Mouse (Mus musculus) heart, embryonic 12.5 days (tissue): ENCODE measurements around the gene Zbtb43. TPM values are rescaled to one million over a fixed set of nuclear protein-coding genes. Genes with fewer than 3 reads are reported as not detected.

ENCODE experiments used
- ATAC-seq: fragments of 200-750 bp; cut with Nextera tagmentation; 2 replicates; pipeline ENCODE4 v1.8.0; 2017; ENCODE audit warnings: moderate TSS enrichment, moderate library complexity; ENCODE audit not compliant: insufficient number of reproducible peaks, low FRiP score
- H3K27ac ChIP-seq: fragments of 300-500 bp; sonication (generic); 2 replicates; pipeline ENCODE4 v1.5.1; 2016; ENCODE audit warnings: mild to moderate bottlenecking, moderate library complexity; ENCODE audit not compliant: poor library complexity, severe bottlenecking
- H3K27me3 ChIP-seq: fragments of 300-500 bp; sonication (generic); replicated peaks from 2 replicates; pipeline ENCODE4 v1.6.1; 2016; ENCODE audit warnings: mild to moderate bottlenecking, moderate library complexity
- H3K36me3 ChIP-seq: fragments of 300-500 bp; sonication (generic); 2 replicates; pipeline ENCODE4 v1.6.1; 2016; ENCODE audit warnings: mild to moderate bottlenecking, moderate library complexity
- H3K4me1 ChIP-seq: fragments of 300-500 bp; sonication (generic); replicated peaks from 2 replicates; pipeline ENCODE4 v1.6.1; 2016; ENCODE audit warnings: mild to moderate bottlenecking
- H3K4me2 ChIP-seq: fragments of 300-500 bp; sonication (generic); 2 replicates; pipeline ENCODE4 v1.6.1; 2016; ENCODE audit warnings: mild to moderate bottlenecking, moderate library complexity
- H3K4me3 ChIP-seq: fragments of 300-500 bp; sonication (generic); 2 replicates; pipeline ENCODE4 v1.5.1; 2016; ENCODE audit warnings: mild to moderate bottlenecking
- H3K9ac ChIP-seq: fragments of 300-500 bp; sonication (generic); 2 replicates; pipeline ENCODE4 v1.6.1; 2016; ENCODE audit warnings: mild to moderate bottlenecking, moderate library complexity
- H3K9me3 ChIP-seq: fragments of 300-500 bp; sonication (generic); replicated peaks from 2 replicates; pipeline ENCODE4 v1.6.1; 2016; ENCODE audit warnings: mild to moderate bottlenecking, moderate library complexity
- WGBS: fragments of 180-500 bp; shearing (Covaris S2); methylation state at CpG from one replicate; pipeline ENCODE4 v1.1.7; 2016; 5-methylcytosine and 5-hydroxymethylcytosine counted together
- polyA plus RNA-seq: library from polyadenylated mRNA; unstranded; fragments of >200 nt; fragmentation: Nextera tagmentation; extraction: Ambion mirVana; gene quantifications from 2 replicates; pipeline ENCODE4 v1.2.1, GENCODE M21; 2016

Gene Zbtb43
- polyA plus RNA-seq = 13.6 and 14.8 TPM in 2 replicates

DNA sequence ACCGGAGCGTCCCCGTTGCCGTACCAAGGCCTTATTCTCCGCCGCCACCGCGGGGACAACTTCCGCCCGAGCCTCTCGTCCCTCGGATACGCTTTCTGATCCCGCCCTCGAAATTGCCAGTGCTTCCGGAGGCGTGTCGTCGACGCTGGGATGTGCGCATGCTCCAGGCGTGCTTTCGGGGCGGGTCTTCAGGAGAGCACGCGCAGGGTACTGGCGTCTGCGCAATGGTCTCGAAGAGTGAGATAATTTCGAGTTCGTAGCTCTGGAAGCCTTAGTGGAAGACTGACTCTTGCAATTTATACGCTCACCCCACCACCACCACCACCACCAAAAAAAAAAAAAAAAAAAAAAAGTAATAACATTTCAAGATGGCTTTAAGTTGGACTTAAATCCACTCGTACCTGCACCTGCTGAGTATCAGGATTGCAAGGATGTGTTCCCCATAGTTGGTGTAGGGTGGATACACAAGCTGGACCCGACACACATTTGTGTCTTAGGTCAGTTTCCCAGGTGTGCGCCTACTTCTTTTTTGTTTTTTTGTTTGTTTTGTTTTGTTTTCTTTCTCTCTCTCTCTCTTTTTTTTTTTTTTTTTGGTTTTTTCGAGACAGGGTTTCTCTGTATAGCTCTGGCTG is at the start of gene Zbtb43:
Gene Zbtb43 (minus strand): TSS at position 94 of the 632 bp plus-strand sequence.
- peaks cover 21% of the 10 kb centered on the region for H3K4me1 ChIP-seq
- peak within 1 kb of the TSS; percentile 100 for H3K4me3 ChIP-seq
- H3K9me3 ChIP-seq = no peaks in the 10 kb centered on the region; the same call in 1 of the 2 replicates
- peaks cover 8% of the 10 kb centered on the region for H3K36me3 ChIP-seq
- peak within 1 kb of the TSS; percentile 89 for H3K4me2 ChIP-seq
- 0 out of 2 replicates have a peak, but pooled peaks cover 9% of the 10 kb centered on the region for H3K27me3 ChIP-seq
- H3K9ac ChIP-seq = peak within 1 kb of the TSS; percentile 99
- peak within 1 kb of the TSS; percentile 73; the same call in 1 of the 2 replicates for H3K27ac ChIP-seq
- ATAC-seq = peak; percentile 94
- WGBS = 5% methylated on average over 36 of the region's 36 CpGs

DNA sequence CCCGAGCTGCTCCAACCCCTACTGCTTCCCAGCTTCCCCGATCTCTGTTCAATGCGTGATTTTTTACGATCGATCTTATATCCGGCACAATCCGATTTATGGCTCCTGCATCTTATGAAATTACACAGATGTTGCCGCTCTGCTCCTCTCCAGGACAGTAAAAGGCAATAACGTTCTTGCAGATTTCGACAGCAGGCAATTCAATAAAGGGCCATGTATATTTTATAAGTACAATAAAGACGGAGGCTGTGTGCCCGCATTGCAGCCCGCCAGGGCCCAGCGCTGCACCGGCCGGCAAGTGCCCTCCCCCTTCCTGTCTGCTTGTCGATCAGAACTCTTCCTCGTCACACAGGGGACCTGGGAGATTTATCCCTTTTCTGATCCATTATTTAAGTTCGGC is 47.5 kb upstream of the Zbtb43 start:
- Histone ChIP-seq H3K4me1 (no peaks in the 10 kb centered on the region), H3K36me3 (no peaks in the 10 kb centered on the region), H3K9ac (no peak overlapping the region), H3K9me3 (0 out of 2 replicates have a peak, but pooled peaks cover 6% of the 10 kb centered on the region), H3K27ac (no peak overlapping the region), H3K4me3 (no peak overlapping the region), H3K4me2 (no peak overlapping the region), H3K27me3 (peaks cover 15% of the 10 kb centered on the region; the same call in 1 of the 2 replicates)
- 70% methylated on average over 19 of the region's 19 CpGs for WGBS
- ATAC-seq = no peak

DNA sequence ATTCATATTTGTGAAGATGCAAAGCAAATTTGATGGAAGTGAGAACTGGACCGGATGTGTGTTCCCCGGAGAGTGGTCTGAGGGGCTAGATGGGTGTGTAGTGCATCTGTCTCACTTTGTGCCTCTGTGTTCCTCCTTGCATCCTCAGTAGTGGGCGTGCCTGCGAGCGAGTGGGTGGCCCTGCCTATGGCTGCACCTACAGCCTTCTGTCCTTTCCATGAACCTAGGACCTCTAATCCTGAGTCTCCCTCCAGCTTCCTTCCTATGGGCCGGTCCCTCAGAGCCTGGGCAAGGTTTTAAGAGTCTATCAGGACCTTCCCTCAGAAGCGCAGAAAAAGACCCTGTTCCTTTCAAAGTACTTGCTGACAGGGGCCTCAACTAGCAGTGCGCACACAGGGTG is 47.1 kb upstream of the Zbtb43 start:
- WGBS = 72% methylated on average over 8 of the region's 8 CpGs
- H3K9me3 ChIP-seq = 0 out of 2 replicates have a peak, but pooled peaks cover 9% of the 10 kb centered on the region

DNA sequence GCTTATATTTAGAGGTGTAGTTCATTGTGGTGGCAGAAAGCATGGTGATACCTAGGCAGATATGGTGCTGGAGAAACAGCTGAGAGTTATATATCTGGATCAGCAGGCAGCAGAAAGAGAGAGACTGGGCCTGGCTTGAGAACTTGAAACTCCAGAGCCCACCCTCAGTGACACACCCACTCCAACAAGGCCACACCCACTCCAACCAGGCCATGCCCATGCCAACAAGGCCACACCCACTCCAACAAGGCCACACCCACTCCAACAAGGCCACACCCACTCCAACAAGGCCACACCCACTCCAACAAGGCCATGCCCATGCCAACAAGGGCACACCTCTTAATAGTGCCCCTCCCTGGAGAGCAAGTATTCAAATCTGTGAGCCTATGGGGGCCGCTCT is 42.4 kb upstream of the Zbtb43 start:
- H3K4me1 ChIP-seq = no peaks in the 10 kb centered on the region
- ATAC-seq = no peak
- 0 out of 2 replicates have a peak, but pooled peaks cover 4% of the 10 kb centered on the region for H3K9me3 ChIP-seq
- H3K36me3 ChIP-seq = no peaks in the 10 kb centered on the region
- no peak overlapping the region for H3K27ac ChIP-seq
- no peak overlapping the region for H3K4me3 ChIP-seq
- WGBS = 97% methylated on average over 1 of the region's 1 CpGs
- H3K4me2 ChIP-seq = no peak overlapping the region
- no peak overlapping the region for H3K9ac ChIP-seq
- H3K27me3 ChIP-seq = peaks cover 5% of the 10 kb centered on the region; the same call in 1 of the 2 replicates

More for the DNA sequence above, 47.1 kb upstream of the Zbtb43 start:
- no peaks in the 10 kb centered on the region for H3K4me1 ChIP-seq
- H3K27ac ChIP-seq = no peak overlapping the region
- H3K4me2 ChIP-seq = no peak overlapping the region
- no peak for ATAC-seq
- H3K9ac ChIP-seq = no peak overlapping the region
- H3K27me3 ChIP-seq = peaks cover 15% of the 10 kb centered on the region; the same call in 1 of the 2 replicates
- no peaks in the 10 kb centered on the region for H3K36me3 ChIP-seq
- no peak overlapping the region for H3K4me3 ChIP-seq

GRCm38 (mm10) chr2:33502602-33503001 is 34.2 kb upstream of the Zbtb43 start:
- Histone ChIP-seq H3K9ac (no peak overlapping the region), H3K36me3 (no peaks in the 10 kb centered on the region), H3K4me2 (no peak overlapping the region), H3K27ac (no peak overlapping the region), H3K4me3 (no peak overlapping the region), H3K4me1 (no peaks in the 10 kb centered on the region), H3K27me3 (0 out of 2 replicates have a peak, but pooled peaks cover 3% of the 10 kb centered on the region), H3K9me3 (peaks cover 9% of the 10 kb centered on the region; the same call in 1 of the 2 replicates)
- ATAC-seq = no peak
- 42% methylated on average over 2 of the region's 2 CpGs for WGBS

GRCm38 (mm10) chr2:33498280-33498679 is 29.9 kb upstream of the Zbtb43 start:
- Histone ChIP-seq H3K4me1 (no peaks in the 10 kb centered on the region), H3K36me3 (no peaks in the 10 kb centered on the region), H3K27me3 (no peaks in the 10 kb centered on the region), H3K9ac (no peak overlapping the region), H3K4me2 (no peak overlapping the region), H3K9me3 (peaks cover 13% of the 10 kb centered on the region; the same call in 1 of the 2 replicates), H3K4me3 (no peak overlapping the region), H3K27ac (no peak overlapping the region)
- ATAC-seq = no peak
- WGBS = 60% methylated on average over 4 of the region's 4 CpGs

DNA sequence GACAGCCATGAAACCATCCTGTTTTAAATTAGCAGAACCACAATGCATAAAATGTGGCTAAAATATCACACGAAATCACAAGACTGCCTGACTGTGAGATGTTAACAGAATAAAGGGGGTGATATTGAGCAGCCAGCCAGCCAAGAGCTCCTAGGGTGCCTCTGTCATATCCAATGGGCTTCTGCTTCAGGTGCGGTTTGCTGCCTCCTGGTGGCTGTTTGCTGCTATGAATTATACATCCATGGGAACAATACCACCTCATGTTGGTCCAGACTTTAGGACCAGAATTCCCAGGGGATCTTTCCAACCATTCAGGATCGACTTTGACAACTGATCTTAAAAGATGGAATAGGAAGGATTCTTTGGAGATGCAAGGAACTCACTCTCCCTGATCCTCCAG is 27.3 kb upstream of the Zbtb43 start:
- Histone ChIP-seq H3K9ac (no peak overlapping the region), H3K9me3 (peaks cover 13% of the 10 kb centered on the region; the same call in 1 of the 2 replicates), H3K4me1 (no peaks in the 10 kb centered on the region), H3K36me3 (no peaks in the 10 kb centered on the region), H3K4me2 (no peak overlapping the region), H3K27ac (no peak overlapping the region), H3K4me3 (no peak overlapping the region), H3K27me3 (peaks cover 6% of the 10 kb centered on the region; the same call in 1 of the 2 replicates)
- 31% methylated on average over 3 of the region's 3 CpGs for WGBS
- ATAC-seq = no peak

- no peak for ATAC-seq
- 0 out of 2 replicates have a peak, but pooled peaks cover 3% of the 10 kb centered on the region for H3K9me3 ChIP-seq
- no peak overlapping the region for H3K4me3 ChIP-seq
- H3K9ac ChIP-seq = no peak overlapping the region
- H3K4me2 ChIP-seq = no peak overlapping the region
- no peak overlapping the region for H3K27ac ChIP-seq
- WGBS = 83% methylated on average over 3 of the region's 3 CpGs
- H3K36me3 ChIP-seq = no peaks in the 10 kb centered on the region
- no peaks in the 10 kb centered on the region for H3K4me1 ChIP-seq
- H3K27me3 ChIP-seq = peaks cover 21% of the 10 kb centered on the region
Measured at GRCm38 (mm10) chr2:33492041-33492440, 23.7 kb upstream of the Zbtb43 start.

GRCm38 (mm10) chr2:33489565-33489964 is 21.2 kb upstream of the Zbtb43 start:
- peaks cover 33% of the 10 kb centered on the region for H3K27me3 ChIP-seq

DNA sequence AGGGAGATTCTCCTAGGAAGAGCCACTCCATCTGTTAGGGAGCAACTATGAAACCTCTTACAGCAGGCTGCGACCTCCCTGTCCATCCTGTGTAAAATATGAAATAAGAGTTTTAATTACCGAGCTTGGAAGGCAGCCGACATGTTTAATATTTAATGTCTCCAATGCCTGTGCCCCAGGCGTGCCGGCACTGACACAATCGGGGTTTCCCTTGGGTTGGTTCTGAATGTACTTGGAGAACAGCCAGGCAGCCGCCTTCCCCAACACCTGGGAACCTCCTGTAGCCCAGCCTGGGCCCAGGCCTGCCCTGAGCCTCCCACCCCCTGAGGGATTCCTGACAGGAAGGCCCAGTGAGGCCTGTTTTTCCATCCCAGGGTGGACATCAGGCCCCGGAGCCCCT is 19.0 kb upstream of the Zbtb43 start:
- Histone ChIP-seq H3K9ac (no peak overlapping the region), H3K27ac (no peak overlapping the region)
- WGBS = 77% methylated on average over 8 of the region's 8 CpGs

More at GRCm38 (mm10) chr2:33489565-33489964, 21.2 kb upstream of the Zbtb43 start:
- no peak overlapping the region for H3K27ac ChIP-seq
- 59% methylated on average over 10 of the region's 10 CpGs for WGBS
- no peak overlapping the region for H3K4me3 ChIP-seq
- H3K4me1 ChIP-seq = no peaks in the 10 kb centered on the region
- H3K36me3 ChIP-seq = no peaks in the 10 kb centered on the region
- ATAC-seq = no peak
- H3K9me3 ChIP-seq = no peaks in the 10 kb centered on the region
- H3K9ac ChIP-seq = no peak overlapping the region
- H3K4me2 ChIP-seq = no peak overlapping the region

DNA sequence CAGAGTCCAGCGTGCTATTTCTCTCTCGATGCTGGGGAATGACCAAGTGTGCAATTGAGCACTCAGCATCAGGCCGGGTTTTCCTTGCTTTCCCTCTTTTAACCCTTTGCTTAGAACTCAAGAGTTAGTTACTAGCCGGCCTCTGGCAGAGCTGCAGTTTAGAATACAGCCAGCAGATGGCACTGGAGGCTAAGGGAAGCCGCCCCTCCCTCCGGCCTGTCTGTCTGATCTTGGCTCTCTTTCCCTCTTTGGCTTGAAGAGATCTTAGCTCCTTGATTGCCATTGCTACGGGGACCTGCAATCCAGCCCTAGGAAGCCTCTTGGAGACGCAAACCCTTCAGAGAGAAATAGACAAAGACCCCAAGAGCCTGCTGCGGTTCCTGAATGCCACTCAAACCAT is 18.5 kb upstream of the Zbtb43 start:
- Histone ChIP-seq H3K27me3 (peaks cover 33% of the 10 kb centered on the region), H3K4me3 (no peak overlapping the region), H3K9me3 (no peaks in the 10 kb centered on the region), H3K27ac (no peak overlapping the region), H3K9ac (no peak overlapping the region), H3K4me1 (no peaks in the 10 kb centered on the region), H3K4me2 (no peak overlapping the region), H3K36me3 (no peaks in the 10 kb centered on the region)
- no peak for ATAC-seq
- WGBS = 9% methylated on average over 9 of the region's 9 CpGs

More for the DNA sequence above, 19.0 kb upstream of the Zbtb43 start:
- H3K36me3 ChIP-seq = no peaks in the 10 kb centered on the region
- H3K4me1 ChIP-seq = no peaks in the 10 kb centered on the region
- no peak overlapping the region for H3K4me2 ChIP-seq
- no peak for ATAC-seq
- H3K9me3 ChIP-seq = no peaks in the 10 kb centered on the region
- no peak overlapping the region for H3K4me3 ChIP-seq
- H3K27me3 ChIP-seq = peaks cover 33% of the 10 kb centered on the region
